Mouse (Mus musculus) CH12.LX (cell line): ENCODE measurements around the gene Ddr1.

Experiments
- CTCF ChIP-seq, 2 experiments: IDR thresholded peaks in 1 of 2; conservative IDR thresholded peaks in 1 of 2; 2 replicates each; pipeline ENCODE4 v1.5.1; 2011 to 2012; ENCODE audit warnings: low read depth in 2 of 2, low read length in 2 of 2, improper control_type of control experiment in 1 of 2, inconsistent platforms in 1 of 2, mild to moderate bottlenecking in 1 of 2, moderate library complexity in 1 of 2
- ELF1 ChIP-seq: IDR thresholded peaks from 2 replicates; pipeline ENCODE4 v1.6.1; 2014; ENCODE audit warnings: low read depth, mild to moderate bottlenecking, inconsistent platforms, low read length, improper control_type of control experiment
- EP300 ChIP-seq: IDR thresholded peaks from 2 replicates; pipeline ENCODE4 v1.6.1; 2011; ENCODE audit warnings: low read length, improper control_type of control experiment

DNA sequence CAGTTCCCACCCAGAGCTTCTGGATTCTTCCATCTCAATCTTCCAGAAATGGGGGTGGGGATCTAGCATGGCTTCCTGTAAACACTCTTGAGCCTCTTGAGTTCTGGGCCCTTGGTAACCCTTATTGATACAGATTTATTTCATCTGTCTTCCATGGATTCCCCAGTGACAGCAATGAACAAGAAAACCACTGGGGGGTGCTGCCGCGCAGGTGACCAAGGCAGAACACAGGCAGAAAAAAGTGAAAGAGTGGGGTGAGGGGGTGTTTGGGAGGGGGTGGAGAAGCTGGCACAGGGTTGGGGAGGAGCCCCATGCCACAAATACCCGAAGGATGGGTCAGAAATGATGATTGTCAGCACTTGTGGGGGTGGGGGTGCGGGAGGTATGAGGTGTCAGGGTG lies 1.4 kb upstream of the Ddr1 start:
- TF ChIP-seq CTCF (conservative IDR thresholded peaks at IDR 0.05 in 1 of 2, IDR thresholded peaks at IDR 0.05 in 1 of 2; ENCODE audit: low read depth in 2 of 2, low read length in 2 of 2) (peak; percentile 32 to 70; a peak in 3 of 4 replicates), ELF1 (no peak), EP300 (no peak)
